Mouse (Mus musculus) intestine, embryonic 16.5 days (tissue): ENCODE measurements at regions not wholly inside any gene's neighbourhood (a gene's known extent, or its start where the extent isn't known, plus 50 kb on each side); places are given as distances from the start of the nearest gene placed in this dataset.

ENCODE experiments used
- ATAC-seq: fragments of 200-750 bp; cut with Nextera tagmentation; 2 replicates; pipeline ENCODE4 v1.8.0; 2017; ENCODE audit warnings: moderate TSS enrichment, moderate library complexity
- H3K27ac ChIP-seq: fragments of 300-500 bp; sonication (generic); 2 replicates; pipeline ENCODE4 v1.5.1; 2014; ENCODE audit warnings: mild to moderate bottlenecking, low read length
- H3K27me3 ChIP-seq: fragments of 300-500 bp; sonication (generic); replicated peaks from 2 replicates; pipeline ENCODE4 v1.6.1; 2014; ENCODE audit warnings: low read length, control low read depth, mixed read lengths; ENCODE audit not compliant: control insufficient read depth, insufficient read depth
- H3K36me3 ChIP-seq: fragments of 300-500 bp; sonication (generic); 2 replicates; pipeline ENCODE4 v1.6.1; 2014; ENCODE audit warnings: low read length, control low read depth; ENCODE audit not compliant: control insufficient read depth, insufficient read depth
- H3K4me1 ChIP-seq: fragments of 300-500 bp; sonication (generic); 2 replicates; pipeline ENCODE4 v1.6.1; 2014; ENCODE audit warnings: low read length, control low read depth, mixed read lengths; ENCODE audit not compliant: control insufficient read depth, insufficient read depth
- H3K4me2 ChIP-seq: fragments of 300-500 bp; sonication (generic); 2 replicates; pipeline ENCODE4 v1.6.1; 2014; ENCODE audit warnings: low read depth, low read length, control low read depth
- H3K4me3 ChIP-seq: fragments of 300-500 bp; sonication (generic); 2 replicates; pipeline ENCODE4 v1.5.1; 2014; ENCODE audit warnings: mild to moderate bottlenecking, low read length
- H3K9ac ChIP-seq: fragments of 300-500 bp; sonication (generic); 2 replicates; pipeline ENCODE4 v1.6.1; 2014; ENCODE audit warnings: low read depth, low read length
- H3K9me3 ChIP-seq: fragments of 300-500 bp; sonication (generic); 2 replicates; pipeline ENCODE4 v1.6.1; 2016; ENCODE audit warnings: low read length, control low read depth; ENCODE audit not compliant: control insufficient read depth
- WGBS: fragments of 180-500 bp; shearing (Covaris S2); extraction: QIAGEN DNeasy Blood & Tissue Kit; methylation state at CpG from one replicate; pipeline ENCODE4 v1.1.7; 2014; 5-methylcytosine and 5-hydroxymethylcytosine counted together

- ATAC-seq, result no peak
- H3K4me2 ChIP-seq, result no peak overlapping the region
- no peaks in the 10 kb centered on the region for H3K4me1 ChIP-seq
- H3K9ac ChIP-seq, result no peak overlapping the region
- WGBS, result 100% methylated on average over 1 of the region's 1 CpGs
- no peaks in the 10 kb centered on the region; the same call in none of the 2 replicates for H3K9me3 ChIP-seq
- H3K4me3 ChIP-seq, result no peak overlapping the region
- H3K27ac ChIP-seq, result no peak overlapping the region
- no peaks in the 10 kb centered on the region for H3K36me3 ChIP-seq
- H3K27me3 ChIP-seq, result no peaks in the 10 kb centered on the region
Observed at GRCm38 (mm10) chr3:50595732-50596131, 152.3 kb upstream of the Slc7a11 start.

DNA sequence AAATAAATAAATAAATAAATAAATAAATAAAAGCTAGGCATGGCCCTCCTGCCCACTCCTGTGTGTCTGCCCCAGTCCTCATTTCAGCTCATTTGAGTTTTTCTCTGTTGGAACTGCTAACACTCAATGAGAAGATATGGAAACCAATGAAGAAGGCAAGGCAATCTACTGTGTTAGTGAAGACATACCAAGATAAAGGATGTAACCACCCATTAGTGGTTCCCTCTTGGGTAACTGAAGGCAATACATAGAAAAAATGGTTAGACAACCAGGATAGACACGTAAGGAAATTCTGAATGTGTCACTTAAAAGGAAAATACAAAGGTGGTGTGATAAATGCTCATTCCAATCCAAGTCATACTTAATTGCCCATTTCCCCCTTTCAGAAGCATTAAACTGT lies 140.9 kb upstream of the Slc7a11 start:
- Histone ChIP-seq H3K36me3 (no peaks in the 10 kb centered on the region), H3K27me3 (no peaks in the 10 kb centered on the region), H3K4me3 (no peak overlapping the region), H3K4me1 (no peaks in the 10 kb centered on the region), H3K9me3 (no peaks in the 10 kb centered on the region), H3K4me2 (no peak overlapping the region), H3K9ac (no peak overlapping the region), H3K27ac (no peak overlapping the region)
- ATAC-seq, result no peak
- 94% methylated on average over 1 of the region's 1 CpGs for WGBS

DNA sequence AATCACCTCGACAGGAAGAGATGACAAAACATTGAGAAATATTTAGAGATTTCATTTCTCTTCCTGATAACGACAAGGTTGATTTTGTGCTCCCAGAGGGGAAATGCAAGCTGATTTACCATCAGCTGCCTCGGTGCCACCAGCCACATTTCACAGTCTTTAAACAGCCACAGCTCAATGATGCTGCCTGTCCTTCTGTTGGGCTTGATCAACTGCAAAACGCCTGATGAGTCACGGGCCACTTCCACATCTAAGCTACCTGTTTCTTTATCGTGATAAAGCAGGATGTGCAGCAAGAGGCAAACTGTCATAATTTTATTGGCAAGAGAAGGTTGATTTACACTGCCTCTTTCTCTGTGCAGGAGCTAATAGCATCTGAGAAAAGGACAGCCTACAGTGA lies 140.1 kb upstream of the Slc7a11 start:
- Histone ChIP-seq H3K4me1 (no peaks in the 10 kb centered on the region), H3K36me3 (no peaks in the 10 kb centered on the region), H3K9ac (no peak overlapping the region), H3K27ac (no peak overlapping the region), H3K27me3 (no peaks in the 10 kb centered on the region), H3K4me3 (no peak overlapping the region), H3K4me2 (no peak overlapping the region), H3K9me3 (no peaks in the 10 kb centered on the region)
- 72% methylated on average over 6 of the region's 6 CpGs for WGBS
- no peak for ATAC-seq

DNA sequence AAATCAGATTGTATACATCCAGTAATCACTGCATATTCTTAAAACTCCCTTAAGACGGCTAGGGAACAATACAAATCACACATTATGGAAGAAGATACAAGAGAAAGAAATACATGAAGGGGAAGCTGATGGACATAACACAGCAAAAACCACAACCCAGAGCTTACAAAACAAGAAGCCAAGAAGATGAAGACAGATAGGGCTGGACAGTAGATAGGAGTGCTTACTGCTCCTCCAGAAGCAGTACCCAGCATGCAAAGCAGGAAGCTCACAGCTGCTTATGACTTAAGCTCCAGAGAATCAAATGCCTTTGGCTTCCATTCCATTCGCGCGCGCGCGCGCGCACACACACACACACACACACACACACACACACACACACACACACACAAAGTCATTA lies 131.0 kb upstream of the Slc7a11 start:
- Histone ChIP-seq H3K4me3 (no peak overlapping the region), H3K27me3 (no peaks in the 10 kb centered on the region), H3K4me1 (no peaks in the 10 kb centered on the region), H3K27ac (no peak overlapping the region), H3K4me2 (no peak overlapping the region), H3K9ac (no peak overlapping the region), H3K9me3 (no peaks in the 10 kb centered on the region), H3K36me3 (no peaks in the 10 kb centered on the region)
- WGBS, result 98% methylated on average over 9 of the region's 9 CpGs
- no peak for ATAC-seq

DNA sequence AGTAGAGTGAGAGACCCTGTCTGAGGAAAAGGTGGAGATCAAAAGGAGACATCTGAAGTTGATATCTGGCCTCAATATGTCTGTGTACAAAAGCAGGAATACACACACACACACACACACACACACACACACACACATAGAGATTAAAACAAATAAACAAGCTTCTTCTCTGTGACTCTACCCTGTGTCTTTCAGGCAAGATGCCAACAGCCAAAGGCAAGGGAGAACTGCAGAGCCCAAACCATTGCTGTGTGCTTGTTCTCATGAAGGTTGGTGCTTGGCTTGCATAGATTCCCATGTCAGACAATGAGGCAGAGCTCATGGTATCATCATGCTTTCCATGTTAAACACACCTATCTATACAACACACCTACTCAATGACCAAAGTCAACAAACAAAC lies 126.6 kb upstream of the Slc7a11 start:
- no peak for ATAC-seq
- Histone ChIP-seq H3K36me3 (no peaks in the 10 kb centered on the region), H3K9ac (no peak overlapping the region), H3K27ac (no peak overlapping the region), H3K4me2 (no peak overlapping the region), H3K9me3 (no peaks in the 10 kb centered on the region), H3K27me3 (no peaks in the 10 kb centered on the region), H3K4me3 (no peak overlapping the region), H3K4me1 (no peaks in the 10 kb centered on the region)

GRCm38 (mm10) chr3:50569565-50569964 lies 126.2 kb upstream of the Slc7a11 start:
- Histone ChIP-seq H3K27ac (no peak overlapping the region), H3K9me3 (no peaks in the 10 kb centered on the region), H3K9ac (no peak overlapping the region), H3K4me2 (no peak overlapping the region), H3K36me3 (no peaks in the 10 kb centered on the region), H3K4me3 (no peak overlapping the region), H3K4me1 (no peaks in the 10 kb centered on the region), H3K27me3 (no peaks in the 10 kb centered on the region)
- 81% methylated on average over 10 of the region's 10 CpGs for WGBS
- ATAC-seq, result no peak

- Histone ChIP-seq H3K4me3 (no peak overlapping the region), H3K27ac (no peak overlapping the region), H3K4me1 (no peaks in the 10 kb centered on the region), H3K9ac (no peak overlapping the region), H3K27me3 (no peaks in the 10 kb centered on the region), H3K36me3 (no peaks in the 10 kb centered on the region), H3K9me3 (no peaks in the 10 kb centered on the region), H3K4me2 (no peak overlapping the region)
- WGBS, result 32% methylated on average over 1 of the region's 1 CpGs
- peak; percentile 48; the same call in 1 of the 2 replicates for ATAC-seq
Observed at GRCm38 (mm10) chr3:50554150-50554549, 110.7 kb upstream of the Slc7a11 start.

DNA sequence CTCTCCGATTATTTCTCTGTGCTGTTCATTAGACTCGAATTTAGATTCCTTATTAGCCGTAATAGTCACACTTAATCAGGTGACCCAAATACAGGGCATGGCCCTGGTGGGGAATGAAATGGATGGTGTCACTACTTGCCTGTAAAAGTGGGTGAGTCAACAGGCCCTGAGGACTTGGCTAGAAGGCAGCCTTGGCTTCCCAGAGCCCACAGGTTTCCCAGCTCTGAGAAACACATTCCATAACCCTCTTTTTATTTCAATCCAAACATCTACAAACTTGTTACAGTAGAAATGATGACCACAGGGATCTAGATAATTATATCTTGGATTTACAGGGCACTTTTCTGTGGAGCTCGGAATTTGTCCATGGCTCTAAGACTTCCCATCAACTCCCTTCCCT lies 105.2 kb upstream of the Slc7a11 start:
- Histone ChIP-seq H3K9me3 (no peaks in the 10 kb centered on the region), H3K4me1 (no peaks in the 10 kb centered on the region), H3K27ac (no peak overlapping the region), H3K9ac (no peak overlapping the region), H3K4me2 (no peak overlapping the region), H3K4me3 (no peak overlapping the region), H3K36me3 (no peaks in the 10 kb centered on the region), H3K27me3 (no peaks in the 10 kb centered on the region)
- no peak for ATAC-seq
- WGBS, result 91% methylated on average over 4 of the region's 4 CpGs

- no peak overlapping the region for H3K4me3 ChIP-seq
- 51% methylated on average over 2 of the region's 2 CpGs for WGBS
- H3K4me1 ChIP-seq, result no peaks in the 10 kb centered on the region
- no peak overlapping the region for H3K9ac ChIP-seq
- H3K9me3 ChIP-seq, result no peaks in the 10 kb centered on the region
- no peak for ATAC-seq
- H3K4me2 ChIP-seq, result no peak overlapping the region
- H3K27ac ChIP-seq, result no peak overlapping the region
- H3K36me3 ChIP-seq, result no peaks in the 10 kb centered on the region
- no peaks in the 10 kb centered on the region for H3K27me3 ChIP-seq
Observed at GRCm38 (mm10) chr3:50530654-50531053, 87.2 kb upstream of the Slc7a11 start.

GRCm38 (mm10) chr3:50524006-50524405 lies 80.6 kb upstream of the Slc7a11 start:
- 48% methylated on average over 1 of the region's 1 CpGs for WGBS
- Histone ChIP-seq H3K4me1 (no peaks in the 10 kb centered on the region), H3K9me3 (no peaks in the 10 kb centered on the region), H3K9ac (no peak overlapping the region), H3K27ac (no peak overlapping the region), H3K27me3 (no peaks in the 10 kb centered on the region), H3K4me3 (no peak overlapping the region), H3K36me3 (no peaks in the 10 kb centered on the region), H3K4me2 (no peak overlapping the region)
- ATAC-seq, result no peak
